Mouse (Mus musculus) A20 (cell line): Measurements from ENCODE around the gene Slc6a21.
"Not testable (repeated sequence)": the region's sequence is repeated elsewhere in the genome, so short reads cannot be mapped to it uniquely, and the experiment has no call there.

Experiments
- DNase-seq: peaks from one replicate; pipeline ENCODE4 v3.0.0-alpha.2; 2011; ENCODE audit warnings: low read depth, low spot score

Slc6a21 gene

GRCm38 (mm10) chr7:45255822-45256221, 21.5 kb upstream of the Slc6a21 start:
- DNase-seq = not testable (repeated sequence)

- no peak for DNase-seq
Measured at GRCm38 (mm10) chr7:45257063-45257840, 20.1 kb upstream of the Slc6a21 start.

- DNase-seq = no peak
Measured at GRCm38 (mm10) chr7:45259281-45259680, 18.0 kb upstream of the Slc6a21 start.

DNA sequence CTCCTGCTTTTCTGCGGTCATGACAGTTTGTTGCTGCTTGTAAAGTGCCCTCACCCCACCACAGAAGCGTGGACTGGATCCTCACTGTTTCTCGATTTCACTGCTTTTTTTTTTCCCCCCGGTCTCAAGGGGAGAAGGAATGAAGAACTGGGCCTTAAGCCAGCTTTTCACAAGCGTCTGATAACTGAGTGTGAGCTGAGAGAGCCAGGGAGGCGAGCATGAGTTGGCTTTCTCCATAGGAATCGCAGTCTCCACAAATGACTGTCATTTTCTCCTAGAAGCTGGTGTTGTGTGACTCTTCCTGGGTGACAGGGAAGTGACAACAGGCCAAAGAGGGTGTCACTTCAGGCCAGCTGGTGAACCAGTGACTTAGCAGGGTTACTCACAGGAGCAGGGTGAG, 15.0 kb upstream of the Slc6a21 start:
- DNase-seq = no peak

DNA sequence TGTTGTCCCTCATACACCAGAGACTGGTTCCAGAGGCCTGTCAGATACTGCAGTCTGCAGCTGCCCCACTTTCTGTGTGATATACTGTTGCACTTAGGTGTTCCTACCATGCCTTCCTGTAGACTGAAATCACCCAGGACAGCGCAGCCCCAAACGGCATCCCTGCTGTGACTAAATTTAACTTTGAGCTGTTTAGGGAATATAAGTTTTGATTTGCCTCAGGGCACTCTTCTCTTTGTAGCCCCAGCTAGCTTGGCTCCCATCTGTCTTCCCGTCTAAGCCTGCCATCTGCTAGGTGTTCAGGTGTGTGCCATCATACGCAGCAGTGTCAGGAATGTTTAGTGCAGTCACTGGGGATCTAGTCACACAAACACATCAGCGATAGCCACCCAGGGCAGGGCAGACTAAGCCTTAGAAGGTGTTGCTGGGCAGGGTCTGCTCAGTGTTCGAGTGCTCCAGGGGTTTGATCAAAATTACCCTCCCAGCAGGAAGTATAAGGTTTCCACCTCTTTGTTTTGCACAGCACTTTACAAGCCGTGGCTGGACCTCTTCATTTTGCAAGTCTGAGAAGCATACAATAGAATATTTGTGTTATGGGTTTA, 14.2 kb upstream of the Slc6a21 start:
- no peak for DNase-seq

GRCm38 (mm10) chr7:45264348-45264747, 13.0 kb upstream of the Slc6a21 start:
- no peak for DNase-seq

DNA sequence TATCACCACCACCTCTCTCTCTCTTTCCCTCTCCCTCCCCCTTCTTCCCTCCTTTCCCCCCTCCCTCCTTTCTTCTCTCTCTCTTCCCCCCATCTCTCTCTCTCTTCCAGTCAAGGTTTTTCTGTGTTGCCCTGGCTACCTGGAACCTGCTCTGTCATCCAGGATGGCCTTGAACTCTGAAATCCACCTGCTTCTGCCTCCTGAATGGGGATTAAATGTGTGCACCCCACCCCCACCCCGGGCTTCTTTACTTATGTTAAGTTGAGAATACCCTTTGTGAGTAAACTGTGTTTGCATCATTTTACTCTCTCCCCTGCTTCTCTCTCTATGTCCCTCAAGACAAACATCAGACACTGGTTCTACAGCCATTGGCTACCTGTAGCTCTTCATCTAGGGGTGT, 11.8 kb upstream of the Slc6a21 start:
- DNase-seq = no peak

- no peak for DNase-seq
Measured at GRCm38 (mm10) chr7:45272786-45273412, 4.4 kb upstream of the Slc6a21 start.

GRCm38 (mm10) chr7:45273672-45274071, 3.6 kb upstream of the Slc6a21 start:
- no peak for DNase-seq

DNA sequence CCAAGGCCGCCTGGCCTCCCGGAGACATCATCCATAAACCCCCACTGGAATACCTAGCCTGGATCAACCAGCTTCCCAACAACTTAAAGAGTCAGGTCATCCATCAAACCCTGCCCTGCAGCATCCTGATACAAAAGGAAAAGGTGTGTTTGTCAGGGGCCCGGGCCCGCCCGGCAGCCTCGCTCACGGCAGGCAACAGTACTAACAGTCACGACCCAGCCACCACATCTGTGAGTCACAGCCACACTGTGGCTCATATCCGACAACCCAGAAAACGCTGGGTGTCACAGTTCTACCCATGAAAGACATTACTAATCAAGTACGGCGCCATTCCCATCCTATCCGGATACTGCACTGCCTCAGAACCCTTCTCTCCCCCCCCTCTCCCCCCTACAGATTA, 9.2 kb downstream of the Slc6a21 start:
- DNase-seq = no peak

- DNase-seq = no peak
Measured at GRCm38 (mm10) chr7:45296626-45297025, 19.3 kb downstream of the Slc6a21 start.

- peak; percentile 24 for DNase-seq
Measured at GRCm38 (mm10) chr7:45297563-45297962, 20.2 kb downstream of the Slc6a21 start.

DNA sequence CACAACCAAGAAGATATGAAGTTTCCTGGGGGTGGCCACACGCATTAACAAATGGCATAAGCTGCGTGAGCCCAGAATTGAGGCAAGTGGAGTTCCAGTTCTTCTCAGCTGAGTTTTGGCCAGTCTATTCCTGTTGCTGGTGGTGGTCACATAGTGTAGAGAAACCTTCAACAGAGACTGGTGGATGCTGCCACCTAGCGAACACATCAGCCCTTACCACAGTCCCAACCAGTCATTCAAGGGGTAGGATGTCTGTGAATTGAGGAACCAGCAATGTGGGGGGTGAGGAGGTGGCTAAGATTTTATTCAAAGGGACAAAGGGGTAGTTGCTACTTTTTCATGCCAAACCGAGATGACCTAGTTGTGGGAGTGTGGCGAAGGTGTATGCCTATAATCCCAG, 22.4 kb downstream of the Slc6a21 start:
- DNase-seq = peak; percentile 88

- DNase-seq = peak; percentile 51
Measured at GRCm38 (mm10) chr7:45300270-45300669, 23.0 kb downstream of the Slc6a21 start.

DNA sequence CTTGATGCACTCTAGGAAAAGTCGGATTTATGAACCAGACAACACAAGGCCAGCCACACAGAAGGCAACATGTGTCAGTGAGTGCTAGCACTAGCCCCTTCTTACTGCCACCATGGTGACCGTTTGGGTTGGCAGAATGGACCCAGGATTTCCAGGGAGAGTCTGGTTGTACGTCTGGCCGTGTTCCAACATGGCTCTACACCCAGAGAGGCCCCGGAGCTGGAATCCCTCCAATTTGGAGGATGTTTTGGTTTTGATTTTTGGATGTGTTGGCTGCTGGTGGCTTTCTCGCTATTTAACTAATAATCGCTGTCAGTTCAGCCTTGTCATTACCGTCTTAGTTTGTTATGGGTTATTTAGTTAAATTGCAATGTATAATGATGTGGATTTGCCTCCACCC, 25.3 kb downstream of the Slc6a21 start:
- DNase-seq = no peak

- peak; percentile 16 for DNase-seq
Measured at GRCm38 (mm10) chr7:45304869-45305268, 27.6 kb downstream of the Slc6a21 start.

- peak; percentile 89 for DNase-seq
Measured at GRCm38 (mm10) chr7:45305275-45305674, 28.0 kb downstream of the Slc6a21 start.

GRCm38 (mm10) chr7:45308551-45309240, 31.4 kb downstream of the Slc6a21 start:
- no peak for DNase-seq

DNA sequence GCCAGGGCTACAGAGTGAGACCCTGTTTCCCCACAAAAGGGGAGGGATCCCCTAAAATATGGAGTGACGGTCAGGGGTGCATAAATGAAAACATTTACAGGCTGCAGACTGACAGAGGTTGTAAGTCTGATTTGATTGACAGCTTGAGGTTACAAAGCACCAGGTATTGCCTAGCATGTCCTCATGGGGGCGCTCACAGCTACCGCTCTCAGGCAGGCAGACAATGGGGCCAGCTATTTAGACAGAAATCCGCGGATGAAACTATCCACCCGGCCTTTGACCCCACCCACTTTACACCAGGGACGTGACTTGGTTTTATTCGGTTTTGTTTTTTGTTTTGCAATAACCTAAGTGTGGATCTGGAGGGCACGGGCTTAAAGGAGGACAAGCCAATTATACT, 32.1 kb downstream of the Slc6a21 start:
- DNase-seq = peak; percentile 76

- no peak for DNase-seq
Measured at GRCm38 (mm10) chr7:45312023-45312422, 34.7 kb downstream of the Slc6a21 start.

DNA sequence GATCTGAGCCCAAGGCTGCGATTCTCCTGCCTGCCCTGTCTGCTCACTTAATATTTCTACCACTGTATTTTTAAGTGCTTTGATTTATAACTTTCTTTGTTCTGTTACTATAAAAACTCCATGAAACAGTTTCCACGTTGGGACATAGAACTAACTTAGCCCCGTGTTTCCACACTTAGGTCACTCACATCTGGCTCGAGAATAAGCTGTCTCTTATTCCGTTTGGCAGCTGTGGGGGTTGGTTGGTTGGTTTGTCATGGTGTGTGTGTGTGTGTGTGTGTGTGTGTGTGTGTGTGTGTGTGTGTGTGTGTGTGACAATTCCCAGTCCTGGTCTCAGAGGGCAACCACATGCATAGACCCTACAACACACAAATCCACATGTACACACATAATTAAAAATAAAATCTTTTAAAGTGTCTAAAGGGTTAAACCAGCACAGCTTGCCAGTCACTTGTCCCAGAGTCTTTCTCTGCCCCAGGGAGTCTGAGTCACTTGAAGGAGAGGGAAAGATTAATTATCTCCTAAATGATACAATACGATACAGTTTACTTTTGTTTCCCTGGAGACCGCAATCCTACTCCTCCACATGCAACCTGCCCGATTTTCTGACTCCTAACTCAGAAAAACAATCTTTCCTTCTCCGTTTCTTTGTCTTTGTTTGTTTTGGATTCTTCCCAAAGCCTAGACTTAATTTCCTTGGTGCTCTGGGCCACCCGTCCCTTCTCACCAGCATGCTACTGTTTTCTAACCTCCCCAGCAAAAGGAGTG, 35.6 kb downstream of the Slc6a21 start:
- no peak for DNase-seq
